Mouse (Mus musculus) G1E-ER4 (cell line): Measurements from ENCODE around the gene Arhgap9. TPM values are rescaled to one million over a fixed set of nuclear protein-coding genes. Genes with fewer than 3 reads are reported as not detected.

Experiments used
- GATA1 ChIP-seq: IDR thresholded peaks from one replicate; pipeline ENCODE4 v1.8.0; 2012; ENCODE audit warnings: low read length, inconsistent platforms
- polyA plus RNA-seq: library from polyadenylated mRNA; stranded (reverse); fragments of >175 nt; gene quantifications from 2 replicates; pipeline ENCODE4 v1.2.3, GENCODE M21; 2012

Arhgap9 gene
- polyA plus RNA-seq, 1 experiment: 32.2 TPM

DNA sequence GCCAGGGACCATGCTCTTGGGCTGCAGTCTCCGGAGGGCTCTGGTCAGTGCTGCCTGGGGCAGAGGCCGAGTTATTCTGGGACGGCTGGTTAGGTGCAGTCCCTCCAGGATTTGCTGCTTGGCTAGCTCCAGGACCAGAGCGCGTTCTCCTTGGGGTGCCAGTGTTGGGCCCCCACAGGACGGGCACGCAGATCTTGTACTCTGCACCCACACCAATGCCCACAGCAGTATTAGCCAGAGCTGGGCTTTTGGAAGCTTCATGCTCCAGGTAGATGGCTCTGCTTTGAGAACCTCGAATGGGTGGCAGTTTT is 29.5 kb downstream of the Arhgap9 start:
- no peak for TF ChIP-seq GATA1

DNA sequence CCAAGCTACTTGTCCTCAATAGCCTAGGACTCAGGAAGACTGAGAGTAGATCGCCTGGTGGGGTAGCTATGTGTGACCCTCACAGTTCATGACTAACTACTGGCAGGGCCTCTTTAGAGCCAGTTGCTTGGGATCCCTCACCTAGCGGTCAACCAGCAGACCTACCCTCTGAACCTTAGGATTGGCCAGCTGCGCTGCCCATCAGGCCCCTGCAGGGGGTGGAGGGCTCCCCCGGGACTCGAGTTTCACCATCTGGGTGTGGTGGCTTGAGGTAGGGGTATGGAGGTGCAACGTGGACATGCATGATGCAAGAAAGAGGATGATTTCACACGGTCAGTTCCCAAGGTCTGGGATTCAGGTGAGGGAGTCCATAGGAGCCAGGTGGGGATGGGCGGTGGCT is 30.0 kb downstream of the Arhgap9 start:
- TF ChIP-seq GATA1: no peak

DNA sequence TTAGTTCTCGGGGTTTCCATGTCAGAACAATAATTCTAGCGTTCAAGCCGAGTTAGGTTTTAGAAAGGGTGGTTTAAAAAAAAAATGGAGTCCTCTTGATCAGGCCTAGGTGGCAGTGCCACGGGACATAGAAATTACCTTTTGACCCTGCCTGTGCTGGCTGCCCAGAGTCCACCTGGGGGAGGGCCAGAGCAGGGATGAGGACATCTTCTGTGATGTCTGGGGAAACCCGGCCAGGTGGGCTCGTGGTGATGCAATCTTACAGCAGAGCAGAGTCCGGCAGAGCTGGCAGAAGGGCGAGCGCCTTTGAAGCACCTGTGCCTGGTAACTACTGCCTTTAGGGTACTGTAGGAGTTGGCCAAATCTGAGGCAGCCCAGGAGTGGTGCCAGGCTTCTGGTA is 30.4 kb downstream of the Arhgap9 start:
- TF ChIP-seq GATA1: no peak

DNA sequence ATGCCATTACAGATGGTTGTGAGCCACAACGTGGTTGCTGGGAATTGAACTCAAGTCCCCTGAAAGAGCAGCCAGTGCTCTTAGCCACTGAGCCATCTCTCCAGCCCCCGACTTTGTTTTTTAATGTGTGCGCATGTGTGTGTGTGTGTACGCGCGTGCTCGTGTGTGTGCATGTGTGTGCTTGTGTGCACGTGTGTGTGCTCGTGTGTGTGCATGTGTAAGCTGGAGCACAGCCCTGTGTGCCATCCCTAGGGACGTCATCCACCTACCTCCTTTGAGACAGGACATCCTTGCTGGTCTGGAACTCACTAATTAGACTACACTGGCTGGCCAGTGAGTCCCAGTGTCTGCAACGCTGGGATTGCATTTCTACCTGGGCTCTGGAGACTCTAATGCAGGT is 31.0 kb downstream of the Arhgap9 start:
- no peak for TF ChIP-seq GATA1

GRCm38 (mm10) chr10:127353909-127354895 is 32.4 kb downstream of the Arhgap9 start, which contains the start of gene Inhbe:
Inhbe (minus strand) TSS chr10:127354411.
- TF ChIP-seq GATA1: no peak

- TF ChIP-seq GATA1: no peak
These were observed 33.6 kb downstream of the Arhgap9 start for GRCm38 (mm10) chr10:127355336-127355735.

- no peak for TF ChIP-seq GATA1
These were observed 39.0 kb downstream of the Arhgap9 start for GRCm38 (mm10) chr10:127360714-127361113.

- no peak for TF ChIP-seq GATA1
These were observed 45.4 kb downstream of the Arhgap9 start for GRCm38 (mm10) chr10:127367116-127367515.

GRCm38 (mm10) chr10:127368273-127368672 is 46.5 kb downstream of the Arhgap9 start:
- TF ChIP-seq GATA1: no peak

DNA sequence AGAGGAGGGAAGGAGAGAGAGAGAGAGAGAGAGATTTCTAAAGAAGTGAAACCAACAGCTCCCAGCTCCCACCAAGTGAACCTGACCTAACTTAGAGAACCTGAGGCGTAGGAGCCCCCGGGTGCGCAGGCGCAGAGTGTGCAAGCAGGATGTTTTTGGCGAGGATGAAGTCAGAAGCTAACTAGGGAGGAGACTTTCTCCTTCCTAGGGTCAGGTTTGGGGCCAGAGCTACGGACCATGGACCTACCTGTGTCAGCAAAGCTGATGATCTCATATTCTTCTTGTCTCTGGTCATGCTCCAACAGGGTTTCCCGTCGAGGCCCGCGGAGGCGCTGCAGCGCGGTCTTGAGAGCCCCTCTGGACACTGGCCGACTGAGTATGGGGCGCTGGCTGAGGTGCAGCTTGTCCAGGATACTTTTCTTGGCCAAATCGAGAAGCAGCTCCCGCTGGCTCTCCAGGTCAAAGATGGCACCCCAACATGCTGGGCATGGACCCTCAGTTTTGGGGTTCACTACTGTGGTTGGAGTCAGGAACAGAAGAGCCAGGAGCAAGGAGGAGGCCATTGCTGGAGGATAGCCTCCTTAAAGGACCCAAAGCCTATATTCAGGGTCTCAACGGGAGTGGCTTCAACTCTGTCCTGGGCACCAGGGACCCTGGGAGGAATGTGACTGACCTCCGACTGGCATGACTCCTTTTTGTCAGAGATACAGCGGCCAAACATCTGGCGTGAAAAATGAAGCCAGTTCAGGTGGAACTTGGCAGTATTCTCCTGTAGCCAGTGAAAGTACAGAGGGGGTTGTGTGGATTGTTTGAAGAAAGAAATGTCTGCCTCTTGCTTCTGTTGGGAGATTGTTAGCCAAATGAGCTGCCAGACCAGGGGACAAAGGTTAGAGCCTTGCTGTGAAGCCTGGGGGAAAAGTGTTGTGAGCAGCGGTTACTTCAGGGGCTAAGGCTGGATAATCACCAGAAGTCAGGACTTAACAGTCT is 48.4 kb downstream of the Arhgap9 start, which contains the start of gene Inhbc:
TSS of gene Inhbc (minus strand) at position 598 of the 987 bp plus-strand sequence.
- TF ChIP-seq GATA1: no peak

- TF ChIP-seq GATA1: no peak
These were observed 49.3 kb downstream of the Arhgap9 start for GRCm38 (mm10) chr10:127371023-127371422.

DNA sequence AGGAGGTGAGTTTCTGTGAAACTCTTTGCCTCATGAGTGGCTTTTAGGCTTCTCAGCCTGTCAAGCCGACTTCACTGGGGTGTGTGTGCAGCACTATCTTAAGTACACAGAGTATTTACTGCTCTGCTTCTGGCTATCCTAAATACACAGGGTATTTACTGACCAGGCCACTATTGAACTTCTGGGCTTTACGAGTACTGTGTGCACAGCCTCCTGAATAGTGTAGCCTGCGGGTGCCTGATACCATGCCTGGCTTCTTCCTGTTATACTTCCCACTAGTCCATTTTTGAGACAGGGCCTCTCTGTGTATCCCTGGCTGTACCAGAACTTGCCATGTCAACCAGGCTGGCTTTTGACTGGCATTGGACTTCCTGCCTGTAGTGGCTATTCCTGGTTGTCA is 55.9 kb downstream of the Arhgap9 start:
- no peak for TF ChIP-seq GATA1

Other genes with a start within 250 kb of the Arhgap9 start
- 0.14 and 0.28 TPM in 2 replicates for gene Agap2, start 246.7 kb upstream of the Arhgap9 start, polyA plus RNA-seq
- gene Os9, start 200.8 kb upstream of the Arhgap9 start, polyA plus RNA-seq: 104 and 109 TPM in 2 replicates
- 143 and 205 TPM in 2 replicates for gene B4galnt1, start 156.7 kb upstream of the Arhgap9 start, polyA plus RNA-seq
- gene Slc26a10, start 141.3 kb upstream of the Arhgap9 start, polyA plus RNA-seq: 0.33 and 0.66 TPM in 2 replicates
- gene Arhgef25, start 131.9 kb upstream of the Arhgap9 start, polyA plus RNA-seq: 61.8 and 77.7 TPM in 2 replicates
- gene Dtx3, start 126.2 kb upstream of the Arhgap9 start, polyA plus RNA-seq: 129 and 155 TPM in 2 replicates
- gene Pip4k2c, start 110.4 kb upstream of the Arhgap9 start, polyA plus RNA-seq: 78.0 and 80.6 TPM in 2 replicates
- 0.23 and 0.32 TPM in 2 replicates for gene Kif5a, start 58.6 kb upstream of the Arhgap9 start, polyA plus RNA-seq
- gene Dctn2, start 55.6 kb upstream of the Arhgap9 start, polyA plus RNA-seq: 172 and 175 TPM in 2 replicates
- 225 and 300 TPM in 2 replicates for gene Mbd6, start 32.9 kb upstream of the Arhgap9 start, polyA plus RNA-seq
- gene Mars, start 10.2 kb upstream of the Arhgap9 start, polyA plus RNA-seq: 81.9 and 143 TPM in 2 replicates
- gene Gli1, start 20.0 kb downstream of the Arhgap9 start, polyA plus RNA-seq: 0.05 and 0.06 TPM in 2 replicates
- gene Inhbe, start 32.4 kb downstream of the Arhgap9 start, polyA plus RNA-seq: not detected in 2 replicates
- gene Inhbc, start 48.5 kb downstream of the Arhgap9 start, polyA plus RNA-seq: not detected in 2 replicates
- 79.9 and 87.4 TPM in 2 replicates for gene R3hdm2, start 58.4 kb downstream of the Arhgap9 start, polyA plus RNA-seq
- gene Stac3, start 179.7 kb downstream of the Arhgap9 start, polyA plus RNA-seq: 0.10 and 0.22 TPM in 2 replicates
- gene Ndufa4l2, start 193.0 kb downstream of the Arhgap9 start, polyA plus RNA-seq: 530 and 621 TPM in 2 replicates
- gene Shmt2, start 200.5 kb downstream of the Arhgap9 start, polyA plus RNA-seq: 613 and 703 TPM in 2 replicates
- 0.25 and 0.33 TPM in 2 replicates for gene Nxph4, start 212.6 kb downstream of the Arhgap9 start, polyA plus RNA-seq